Mouse (Mus musculus): ENCODE measurements at regions not wholly inside any gene's neighbourhood (a gene's known extent, or its start where the extent isn't known, plus 50 kb on each side); places are given as distances from the start of the nearest gene placed in this dataset. TPM values are rescaled to one million over a fixed set of nuclear protein-coding genes. Genes with fewer than 3 reads are reported as not detected.

DNA sequence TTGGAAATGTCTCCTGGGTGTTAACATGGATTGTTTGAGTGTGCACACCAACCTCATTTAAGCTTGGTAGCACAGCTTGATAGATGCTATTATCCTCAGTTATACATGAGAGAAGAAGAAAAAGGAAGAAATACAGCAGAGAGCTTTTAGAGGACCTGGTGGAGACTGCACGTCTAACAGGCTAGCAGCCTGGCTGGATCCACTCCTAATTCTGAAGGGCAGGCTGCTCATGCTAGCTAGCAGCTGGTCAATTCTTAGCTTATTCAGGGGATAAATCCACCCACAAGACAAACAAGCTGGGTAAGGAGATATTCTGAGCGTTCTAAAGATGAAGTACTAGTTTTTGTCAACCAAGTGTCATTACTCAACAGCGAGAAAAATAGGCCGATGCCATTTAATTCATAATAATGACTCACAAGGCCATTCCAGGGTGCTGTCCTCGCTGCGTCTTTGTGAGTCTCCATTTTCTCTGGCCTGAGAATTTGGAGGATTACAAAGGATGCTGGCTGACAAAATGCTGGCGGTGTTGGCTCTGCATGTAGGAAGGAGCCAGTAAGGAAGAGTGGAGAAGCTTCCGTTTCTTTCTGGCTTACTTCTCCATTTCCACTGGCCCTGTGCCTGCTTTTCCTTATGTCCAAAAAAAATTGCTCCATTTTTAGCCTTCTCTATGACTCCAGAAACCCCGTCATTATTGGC, 94.7 kb upstream of the Prox1 start:
- Histone ChIP-seq H3K9ac (replicated peaks) (no peak overlapping the region), H3K27me3 (peaks cover 8% of the 10 kb centered on the region), H3K36me3 (no peaks in the 10 kb centered on the region), H3K27ac (no peak overlapping the region), H3K4me3 (replicated peaks) (no peak overlapping the region), H3K9me3 (no peaks in the 10 kb centered on the region), H3K4me1 (replicated peaks) (0 out of 2 replicates have a peak, but pooled peaks cover 10% of the 10 kb centered on the region), H3K4me2 (no peak overlapping the region)
- no peak for ATAC-seq (ENCODE audit: insufficient number of reproducible peaks, insufficient read depth, low FRiP score, low TSS enrichment, low read depth)
- WGBS = 86% methylated on average over 9 of the region's 9 CpGs

DNA sequence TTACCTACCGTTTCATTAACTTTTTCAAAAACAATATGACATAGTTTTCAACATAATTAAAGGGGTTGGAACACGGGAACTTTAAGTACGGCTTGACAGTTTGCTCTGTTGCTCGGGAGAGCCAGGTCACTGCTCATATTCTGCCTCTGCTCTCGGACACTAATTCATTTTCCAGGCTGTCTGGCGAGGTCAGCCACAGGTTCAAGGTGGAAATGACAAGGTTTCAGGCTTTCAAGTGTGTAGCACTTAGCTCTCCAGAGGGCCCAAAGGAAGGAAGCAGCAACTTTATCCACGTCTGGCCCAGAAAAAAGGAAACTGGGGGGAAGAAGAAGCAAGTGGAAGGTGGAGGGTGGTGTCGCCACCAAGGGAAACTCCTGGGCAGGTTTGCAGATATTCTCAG, 94.0 kb upstream of the Prox1 start:
- 38% methylated on average over 8 of the region's 8 CpGs for WGBS
- Histone ChIP-seq H3K4me1 (replicated peaks) (0 out of 2 replicates have a peak, but pooled peaks cover 10% of the 10 kb centered on the region), H3K4me3 (replicated peaks) (no peak overlapping the region), H3K9me3 (no peaks in the 10 kb centered on the region), H3K36me3 (no peaks in the 10 kb centered on the region), H3K9ac (replicated peaks) (no peak overlapping the region), H3K27ac (no peak overlapping the region), H3K27me3 (peaks cover 13% of the 10 kb centered on the region), H3K4me2 (no peak overlapping the region)
- ATAC-seq (ENCODE audit: insufficient number of reproducible peaks, insufficient read depth, low FRiP score, low TSS enrichment, low read depth) = no peak

DNA sequence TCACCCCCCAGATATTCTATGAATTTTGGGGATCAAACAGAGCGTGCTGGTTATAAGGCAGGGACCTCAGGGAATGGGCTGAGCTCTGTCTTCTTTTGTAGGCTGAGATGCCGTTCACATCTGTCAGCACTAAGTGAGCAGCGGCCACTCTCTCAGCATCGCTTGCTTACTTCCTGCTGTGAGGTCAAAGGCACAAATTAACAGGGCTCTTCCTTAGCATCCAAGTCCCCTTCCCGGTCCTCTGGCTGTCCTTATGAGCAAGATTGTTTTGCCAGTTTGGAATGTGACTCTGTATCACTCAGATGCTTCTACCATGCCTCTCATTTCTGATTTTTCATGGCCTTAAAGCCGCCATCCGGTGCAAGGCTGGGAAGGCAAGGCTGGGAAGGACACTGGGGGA, 93.1 kb upstream of the Prox1 start:
- 30% methylated on average over 7 of the region's 7 CpGs for WGBS
- H3K4me3 ChIP-seq (replicated peaks) = no peak overlapping the region
- 0 out of 2 replicates have a peak, but pooled peaks cover 10% of the 10 kb centered on the region for H3K4me1 ChIP-seq (replicated peaks)
- no peak overlapping the region for H3K9ac ChIP-seq (replicated peaks)
- no peak overlapping the region for H3K27ac ChIP-seq
- no peaks in the 10 kb centered on the region for H3K9me3 ChIP-seq
- no peak for ATAC-seq (ENCODE audit: insufficient number of reproducible peaks, insufficient read depth, low FRiP score, low TSS enrichment, low read depth)
- peaks cover 14% of the 10 kb centered on the region for H3K27me3 ChIP-seq
- no peaks in the 10 kb centered on the region for H3K36me3 ChIP-seq
- no peak overlapping the region for H3K4me2 ChIP-seq

DNA sequence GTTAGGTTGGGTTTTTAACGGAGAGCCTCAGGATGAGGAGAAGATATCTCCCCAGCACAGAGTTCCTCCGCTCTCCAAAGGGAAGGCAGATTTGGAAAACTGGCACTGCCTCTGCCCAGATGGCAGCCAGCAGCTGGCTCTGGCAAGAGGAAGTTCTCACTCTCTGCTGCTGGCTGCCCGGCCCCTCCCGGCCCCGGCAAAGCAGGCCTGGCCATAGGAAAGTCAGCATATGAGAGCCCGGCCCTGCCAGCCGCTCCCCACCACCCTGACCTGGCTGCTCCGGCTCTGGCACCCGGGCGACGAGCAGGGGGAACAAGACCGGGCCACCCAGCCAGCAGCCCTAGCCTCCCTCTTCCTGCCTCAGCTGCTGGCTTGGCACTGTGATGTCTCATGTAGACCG, 89.1 kb upstream of the Prox1 start:
- Histone ChIP-seq H3K27ac (no peak overlapping the region), H3K4me2 (no peak overlapping the region), H3K9me3 (no peaks in the 10 kb centered on the region), H3K4me3 (replicated peaks) (no peak overlapping the region), H3K4me1 (replicated peaks) (0 out of 2 replicates have a peak, but pooled peaks cover 7% of the 10 kb centered on the region), H3K36me3 (no peaks in the 10 kb centered on the region), H3K27me3 (peaks cover 14% of the 10 kb centered on the region), H3K9ac (replicated peaks) (no peak overlapping the region)
- WGBS = 90% methylated on average over 13 of the region's 13 CpGs
- no peak for ATAC-seq (ENCODE audit: insufficient number of reproducible peaks, insufficient read depth, low FRiP score, low TSS enrichment, low read depth)

DNA sequence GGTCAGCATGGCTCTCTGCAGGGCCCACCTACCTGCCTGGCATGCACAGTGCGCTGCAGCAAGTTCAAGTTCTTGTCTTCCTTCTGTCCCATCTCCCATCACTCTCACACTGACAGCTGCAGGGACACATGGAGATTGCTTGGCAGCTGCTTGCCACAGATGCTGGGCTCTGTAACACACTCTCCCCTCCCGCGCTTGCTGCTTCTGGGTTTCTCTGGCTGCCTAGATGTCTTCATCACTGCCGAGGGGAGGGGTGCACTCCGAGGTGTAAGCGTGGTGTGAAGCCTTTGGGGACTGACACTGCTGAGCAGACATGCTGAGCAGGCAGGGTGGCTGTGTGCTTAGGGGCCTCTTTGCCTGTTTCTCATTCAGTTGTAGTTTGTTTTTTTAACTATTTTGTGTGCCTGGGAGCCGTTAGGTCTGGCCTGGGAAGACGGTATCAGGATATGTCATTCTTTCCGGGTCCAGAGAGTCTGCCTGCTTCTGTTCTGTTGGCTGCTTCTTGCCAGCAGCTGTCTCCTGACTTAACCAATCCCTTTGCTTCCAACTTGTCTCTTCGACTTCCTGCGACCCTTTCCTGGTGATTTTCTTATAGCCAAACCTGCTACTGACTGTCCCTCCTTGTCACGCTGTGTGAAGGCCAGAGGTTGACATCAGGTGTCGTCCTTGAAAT, 80.2 kb upstream of the Prox1 start:
- Histone ChIP-seq H3K9me3 (peaks cover 16% of the 10 kb centered on the region; the same call in 1 of the 2 replicates), H3K27me3 (peaks cover 6% of the 10 kb centered on the region; the same call in 1 of the 2 replicates), H3K4me1 (replicated peaks) (peaks cover 6% of the 10 kb centered on the region; the same call in 1 of the 2 replicates), H3K4me3 (replicated peaks) (no peak overlapping the region), H3K9ac (replicated peaks) (no peak overlapping the region), H3K36me3 (no peaks in the 10 kb centered on the region), H3K27ac (no peak overlapping the region), H3K4me2 (no peak overlapping the region)
- no peak for ATAC-seq (ENCODE audit: insufficient number of reproducible peaks, insufficient read depth, low FRiP score, low TSS enrichment, low read depth)
- WGBS = 42% methylated on average over 13 of the region's 13 CpGs

DNA sequence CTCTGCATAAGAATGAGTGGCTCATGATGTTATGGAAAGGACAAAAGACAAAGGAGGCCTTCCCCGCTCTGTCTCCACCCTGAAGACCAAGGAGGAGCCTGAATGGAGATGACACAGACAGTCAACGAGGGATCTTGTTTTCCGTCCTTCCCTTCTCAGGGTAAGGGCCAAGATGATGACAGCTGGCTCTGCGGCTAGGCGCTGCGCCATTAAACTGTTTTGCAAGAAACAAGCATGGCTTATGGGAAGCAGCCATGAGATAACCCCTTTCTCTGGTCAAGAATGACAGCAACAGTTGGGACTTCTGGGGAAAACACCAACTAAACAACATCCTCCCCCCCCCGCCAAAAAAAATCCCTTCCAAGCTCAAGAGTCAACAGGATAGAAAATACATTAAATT, 72.0 kb upstream of the Prox1 start:
- no peak overlapping the region for H3K4me2 ChIP-seq
- WGBS = 89% methylated on average over 7 of the region's 7 CpGs
- H3K36me3 ChIP-seq = no peaks in the 10 kb centered on the region
- H3K27ac ChIP-seq = no peak overlapping the region
- no peak overlapping the region for H3K9ac ChIP-seq (replicated peaks)
- no peaks in the 10 kb centered on the region for H3K4me1 ChIP-seq (replicated peaks)
- ATAC-seq (ENCODE audit: insufficient number of reproducible peaks, insufficient read depth, low FRiP score, low TSS enrichment, low read depth) = no peak
- H3K4me3 ChIP-seq (replicated peaks) = no peak overlapping the region
- H3K27me3 ChIP-seq = peaks cover 16% of the 10 kb centered on the region; the same call in 1 of the 2 replicates
- H3K9me3 ChIP-seq = no peaks in the 10 kb centered on the region

DNA sequence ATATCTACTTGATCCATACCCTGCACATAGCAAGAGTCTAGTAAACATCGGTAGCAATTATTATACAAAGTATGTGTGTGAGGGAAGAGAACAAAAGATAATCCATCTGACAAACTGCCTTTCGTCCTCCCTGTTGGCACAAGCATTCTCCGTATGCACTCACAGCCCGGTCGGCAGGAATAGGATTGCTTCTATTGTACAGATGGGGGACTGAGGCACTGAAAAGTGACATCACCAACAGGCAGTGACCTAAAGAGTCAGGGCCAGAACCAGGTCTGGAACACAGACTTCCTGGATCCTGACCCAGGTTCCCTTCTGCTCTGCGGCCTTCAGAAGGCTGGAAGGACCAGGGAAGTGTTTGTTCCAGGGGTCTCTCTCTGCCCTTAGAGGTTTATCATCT, 69.3 kb upstream of the Prox1 start:
- H3K9me3 ChIP-seq = no peaks in the 10 kb centered on the region
- ATAC-seq (ENCODE audit: insufficient number of reproducible peaks, insufficient read depth, low FRiP score, low TSS enrichment, low read depth) = no peak
- no peak overlapping the region for H3K4me2 ChIP-seq
- H3K27ac ChIP-seq = no peak overlapping the region
- H3K4me3 ChIP-seq (replicated peaks) = no peak overlapping the region
- H3K9ac ChIP-seq (replicated peaks) = no peak overlapping the region
- no peaks in the 10 kb centered on the region for H3K36me3 ChIP-seq
- peaks cover 12% of the 10 kb centered on the region; the same call in 1 of the 2 replicates for H3K27me3 ChIP-seq
- no peaks in the 10 kb centered on the region for H3K4me1 ChIP-seq (replicated peaks)
- WGBS = 91% methylated on average over 6 of the region's 6 CpGs

DNA sequence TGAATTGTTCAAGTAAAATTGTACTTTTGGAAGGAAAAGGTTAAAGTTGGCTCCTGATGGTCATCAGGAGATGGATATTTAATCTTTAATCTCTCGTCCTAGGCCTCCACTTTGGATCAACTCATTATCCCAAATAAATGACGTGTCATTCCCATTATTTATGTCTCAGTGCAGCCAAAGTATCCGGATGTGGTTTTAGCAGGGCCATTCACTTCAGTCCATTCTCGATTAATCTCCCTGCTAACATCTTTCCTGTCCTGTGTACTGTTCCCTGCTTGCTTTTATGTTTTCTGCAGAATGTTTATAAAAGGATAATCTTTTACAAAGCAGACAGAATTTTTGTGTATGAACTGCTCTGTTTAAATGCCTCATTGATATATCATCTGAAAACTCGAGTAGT, 60.4 kb upstream of the Prox1 start:
- WGBS = 62% methylated on average over 5 of the region's 5 CpGs
- Histone ChIP-seq H3K4me2 (no peak overlapping the region), H3K36me3 (no peaks in the 10 kb centered on the region), H3K27me3 (no peaks in the 10 kb centered on the region), H3K27ac (no peak overlapping the region), H3K4me3 (replicated peaks) (no peak overlapping the region), H3K9ac (replicated peaks) (no peak overlapping the region), H3K9me3 (peaks cover 2% of the 10 kb centered on the region; the same call in 1 of the 2 replicates), H3K4me1 (replicated peaks) (no peaks in the 10 kb centered on the region)
- no peak for ATAC-seq (ENCODE audit: insufficient number of reproducible peaks, insufficient read depth, low FRiP score, low TSS enrichment, low read depth)

DNA sequence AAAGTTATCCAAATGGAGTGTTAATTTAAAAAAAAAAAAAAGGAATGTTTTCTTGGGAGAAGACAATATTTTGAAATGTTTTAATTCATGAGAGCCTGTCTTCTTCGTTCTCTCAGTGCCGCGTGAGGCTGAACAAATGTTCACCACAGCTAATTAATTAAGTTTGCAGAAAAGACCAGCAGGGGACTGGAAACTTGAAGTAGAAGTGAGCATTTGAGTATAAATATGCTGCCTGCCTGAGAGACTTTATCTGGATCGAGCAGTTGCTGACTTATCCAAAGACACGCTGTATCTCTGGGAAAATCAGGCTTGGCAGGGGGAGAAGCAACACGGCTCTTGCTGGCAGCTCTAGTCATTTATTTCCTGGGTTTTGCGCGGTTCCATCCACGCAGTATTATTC, 49.9 kb upstream of the Prox1 start:
- WGBS = 81% methylated on average over 9 of the region's 9 CpGs
- H3K27me3 ChIP-seq = no peaks in the 10 kb centered on the region
- no peaks in the 10 kb centered on the region for H3K4me1 ChIP-seq (replicated peaks)
- H3K27ac ChIP-seq = no peak overlapping the region
- ATAC-seq (ENCODE audit: insufficient number of reproducible peaks, insufficient read depth, low FRiP score, low TSS enrichment, low read depth) = no peak
- peaks cover 8% of the 10 kb centered on the region for H3K9me3 ChIP-seq
- H3K9ac ChIP-seq (replicated peaks) = no peak overlapping the region
- no peaks in the 10 kb centered on the region for H3K36me3 ChIP-seq
- no peak overlapping the region for H3K4me3 ChIP-seq (replicated peaks)
- no peak overlapping the region for H3K4me2 ChIP-seq

Small RNA genes in the stretch of these regions (microRNA-seq; reads per million reads assigned to microRNA genes)
- not detected for gene Gm47294
